Mouse (Mus musculus): ENCODE results near the gene Gm45234.

The Gm45234 gene

GRCm38 (mm10) chr6:124767536-124767919 lies 11.7 kb upstream of the Gm45234 start:
- no peak for DNase-seq (ENCODE audit: low spot score)

GRCm38 (mm10) chr6:124765951-124766350 lies 10.1 kb upstream of the Gm45234 start:
- no peak for DNase-seq (ENCODE audit: low spot score)

GRCm38 (mm10) chr6:124759259-124759658 lies 3.4 kb upstream of the Gm45234 start:
- DNase-seq (ENCODE audit: low spot score) = peak; percentile 80

- no peak for DNase-seq (ENCODE audit: low spot score)
These were observed 3.0 kb upstream of the Gm45234 start for GRCm38 (mm10) chr6:124758849-124759232.

- DNase-seq (ENCODE audit: low spot score) = peak; percentile 53
These were observed 2.4 kb upstream of the Gm45234 start for GRCm38 (mm10) chr6:124757909-124758848.

- DNase-seq (ENCODE audit: low spot score) = no peak
These were observed 1.6 kb upstream of the Gm45234 start for GRCm38 (mm10) chr6:124757351-124757880.

- DNase-seq (ENCODE audit: low spot score) = peak; percentile 88
These were observed 980 bp upstream of the Gm45234 start for GRCm38 (mm10) chr6:124756652-124757350.

- no peak for DNase-seq (ENCODE audit: low spot score)
These were observed 515 bp downstream of the Gm45234 start for GRCm38 (mm10) chr6:124755306-124755705.

- DNase-seq (ENCODE audit: low spot score) = no peak
These were observed 2.0 kb downstream of the Gm45234 start for GRCm38 (mm10) chr6:124753861-124754260.

- DNase-seq (ENCODE audit: low spot score) = no peak
These were observed 5.4 kb downstream of the Gm45234 start for GRCm38 (mm10) chr6:124750405-124750804.

GRCm38 (mm10) chr6:124746654-124747632 lies 8.9 kb downstream of the Gm45234 start:
- no peak for DNase-seq (ENCODE audit: low spot score)

GRCm38 (mm10) chr6:124746296-124746605 lies 9.6 kb downstream of the Gm45234 start:
- no peak for DNase-seq (ENCODE audit: low spot score)

GRCm38 (mm10) chr6:124745490-124746295 lies 10.1 kb downstream of the Gm45234 start:
- DNase-seq (ENCODE audit: low spot score) = peak; percentile 95

GRCm38 (mm10) chr6:124744755-124745321 lies 11.0 kb downstream of the Gm45234 start:
- DNase-seq (ENCODE audit: low spot score) = no peak

- no peak for DNase-seq (ENCODE audit: low spot score)
These were observed 12.2 kb downstream of the Gm45234 start for GRCm38 (mm10) chr6:124743647-124744046.

GRCm38 (mm10) chr6:124742839-124743514 lies 12.8 kb downstream of the Gm45234 start:
- no peak for DNase-seq (ENCODE audit: low spot score)

- DNase-seq (ENCODE audit: low spot score) = no peak
These were observed 14.0 kb downstream of the Gm45234 start for GRCm38 (mm10) chr6:124741842-124742241.

- DNase-seq (ENCODE audit: low spot score) = peak; percentile 84
These were observed 14.7 kb downstream of the Gm45234 start, which contains the start of gene Grcc10 for GRCm38 (mm10) chr6:124740888-124741761. Gene Grcc10, minus strand, starts transcription at chr6:124741374.

All from ovary, postnatal 36 days (tissue).